Mouse (Mus musculus): ENCODE results near the gene Lamb3. TPM values are rescaled to one million over a fixed set of nuclear protein-coding genes. Genes with fewer than 3 reads are reported as not detected.

Lamb3 gene
- polyA plus RNA-seq, 1 experiment from 2014 or later = 2.5 TPM

GRCm38 (mm10) chr1:193208178-193208577 lies 679 bp downstream of the Lamb3 start:
- Histone ChIP-seq H3K9me3 (ENCODE audit: control insufficient read depth) (no peaks in the 10 kb centered on the region), H3K36me3 (ENCODE audit: control insufficient read depth, insufficient read depth) (no peaks in the 10 kb centered on the region), H3K27ac (ENCODE audit: low read depth, low read length) (no peak overlapping the region), H3K4me1 (replicated peaks; ENCODE audit: control insufficient read depth, insufficient read depth, low read length) (no peaks in the 10 kb centered on the region), H3K27me3 (replicated peaks; ENCODE audit: control insufficient read depth, insufficient read depth, low read length) (no peaks in the 10 kb centered on the region), H3K9ac (ENCODE audit: low read depth, low read length) (no peak overlapping the region), H3K4me2 (replicated peaks; ENCODE audit: low read depth) (no peak overlapping the region), H3K4me3 (ENCODE audit: low read depth, low read length) (no peak overlapping the region)
- TF ChIP-seq CTCF (IDR thresholded peaks at IDR 0.05; ENCODE audit: low read depth) = peak; percentile 93
- WGBS = 41% methylated on average over 2 of the region's 2 CpGs
- ATAC-seq = peak; percentile 45; the same call in 1 of the 2 replicates

- Histone ChIP-seq H3K36me3 (ENCODE audit: control insufficient read depth, insufficient read depth) (no peaks in the 10 kb centered on the region), H3K27me3 (replicated peaks; ENCODE audit: control insufficient read depth, insufficient read depth, low read length) (no peaks in the 10 kb centered on the region), H3K9me3 (ENCODE audit: control insufficient read depth) (no peaks in the 10 kb centered on the region), H3K4me3 (ENCODE audit: low read depth, low read length) (no peak overlapping the region), H3K27ac (ENCODE audit: low read depth, low read length) (no peak overlapping the region), H3K4me1 (replicated peaks; ENCODE audit: control insufficient read depth, insufficient read depth, low read length) (no peaks in the 10 kb centered on the region), H3K4me2 (replicated peaks; ENCODE audit: low read depth) (no peak overlapping the region), H3K9ac (ENCODE audit: low read depth, low read length) (no peak overlapping the region)
- no peak for TF ChIP-seq CTCF (IDR thresholded peaks at IDR 0.05; ENCODE audit: low read depth)
- WGBS = 57% methylated on average over 5 of the region's 5 CpGs
- no peak for ATAC-seq
Measured at GRCm38 (mm10) chr1:193211371-193211770, 3.9 kb downstream of the Lamb3 start.

- Histone ChIP-seq H3K36me3 (ENCODE audit: control insufficient read depth, insufficient read depth) (no peaks in the 10 kb centered on the region), H3K4me1 (replicated peaks; ENCODE audit: control insufficient read depth, insufficient read depth, low read length) (no peaks in the 10 kb centered on the region), H3K27me3 (replicated peaks; ENCODE audit: control insufficient read depth, insufficient read depth, low read length) (no peaks in the 10 kb centered on the region), H3K9me3 (ENCODE audit: control insufficient read depth) (no peaks in the 10 kb centered on the region), H3K9ac (ENCODE audit: low read depth, low read length) (no peak overlapping the region), H3K27ac (ENCODE audit: low read depth, low read length) (no peak overlapping the region), H3K4me3 (ENCODE audit: low read depth, low read length) (no peak overlapping the region), H3K4me2 (replicated peaks; ENCODE audit: low read depth) (no peak overlapping the region)
- ATAC-seq = no peak
- WGBS = 64% methylated on average over 5 of the region's 5 CpGs
- TF ChIP-seq CTCF (IDR thresholded peaks at IDR 0.05; ENCODE audit: low read depth) = no peak
Measured at GRCm38 (mm10) chr1:193214053-193214452, 6.6 kb downstream of the Lamb3 start.

DNA sequence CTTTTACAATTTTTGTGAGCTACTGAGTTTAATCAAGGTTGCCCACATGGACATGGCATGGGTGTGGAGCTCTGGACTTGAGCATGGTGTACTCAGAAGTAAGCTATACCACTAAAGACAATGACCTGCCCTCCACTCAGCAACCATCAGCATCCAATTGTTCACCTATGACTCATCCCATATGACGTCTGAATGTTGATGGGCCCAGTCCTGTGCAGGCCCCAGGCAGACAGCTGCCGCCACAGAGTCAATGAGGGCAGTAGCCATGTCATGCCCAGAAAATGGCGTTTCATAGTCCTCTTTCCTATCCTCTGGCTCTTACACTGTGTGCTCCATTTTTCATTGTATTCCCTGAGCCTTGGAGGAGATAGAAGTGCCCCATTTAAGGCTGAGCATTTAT lies 8.5 kb downstream of the Lamb3 start:
- H3K4me3 ChIP-seq (ENCODE audit: low read depth, low read length) = no peak overlapping the region
- no peaks in the 10 kb centered on the region for H3K4me1 ChIP-seq (replicated peaks; ENCODE audit: control insufficient read depth, insufficient read depth, low read length)
- 57% methylated on average over 3 of the region's 3 CpGs for WGBS
- no peaks in the 10 kb centered on the region for H3K9me3 ChIP-seq (ENCODE audit: control insufficient read depth)
- no peak overlapping the region for H3K9ac ChIP-seq (ENCODE audit: low read depth, low read length)
- ATAC-seq = no peak
- no peaks in the 10 kb centered on the region for H3K36me3 ChIP-seq (ENCODE audit: control insufficient read depth, insufficient read depth)
- H3K27me3 ChIP-seq (replicated peaks; ENCODE audit: control insufficient read depth, insufficient read depth, low read length) = no peaks in the 10 kb centered on the region
- no peak overlapping the region for H3K4me2 ChIP-seq (replicated peaks; ENCODE audit: low read depth)
- no peak for TF ChIP-seq CTCF (IDR thresholded peaks at IDR 0.05; ENCODE audit: low read depth)
- no peak overlapping the region for H3K27ac ChIP-seq (ENCODE audit: low read depth, low read length)

- no peaks in the 10 kb centered on the region for H3K36me3 ChIP-seq (ENCODE audit: control insufficient read depth, insufficient read depth)
- H3K4me3 ChIP-seq (ENCODE audit: low read depth, low read length) = no peak overlapping the region
- 74% methylated on average over 5 of the region's 5 CpGs for WGBS
- H3K4me1 ChIP-seq (replicated peaks; ENCODE audit: control insufficient read depth, insufficient read depth, low read length) = no peaks in the 10 kb centered on the region
- no peak overlapping the region for H3K9ac ChIP-seq (ENCODE audit: low read depth, low read length)
- TF ChIP-seq CTCF (IDR thresholded peaks at IDR 0.05; ENCODE audit: low read depth) = no peak
- ATAC-seq = no peak
- H3K9me3 ChIP-seq (ENCODE audit: control insufficient read depth) = no peaks in the 10 kb centered on the region
- no peak overlapping the region for H3K27ac ChIP-seq (ENCODE audit: low read depth, low read length)
- no peaks in the 10 kb centered on the region for H3K27me3 ChIP-seq (replicated peaks; ENCODE audit: control insufficient read depth, insufficient read depth, low read length)
- H3K4me2 ChIP-seq (replicated peaks; ENCODE audit: low read depth) = no peak overlapping the region
Measured at GRCm38 (mm10) chr1:193220408-193220807, 12.9 kb downstream of the Lamb3 start.

DNA sequence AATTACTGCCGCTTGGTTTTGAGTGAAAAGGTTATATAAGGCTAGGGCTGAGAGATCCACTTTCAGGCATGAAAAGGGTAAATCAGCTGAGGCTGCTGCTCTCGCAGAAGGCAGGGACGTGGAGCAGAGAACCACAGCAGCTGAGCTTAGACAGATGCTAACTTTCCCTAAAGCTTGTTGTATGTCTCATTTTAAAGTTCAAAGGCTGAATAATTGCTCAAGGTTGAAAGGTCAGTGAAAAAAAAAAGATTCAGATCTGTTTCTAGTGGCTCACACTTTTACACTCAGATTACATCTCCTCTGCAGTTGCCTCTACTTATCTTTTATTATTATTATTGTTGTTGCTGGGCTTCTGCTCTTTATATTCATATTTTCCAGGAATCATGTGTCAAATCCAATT lies 18.0 kb downstream of the Lamb3 start:
- WGBS = 52% methylated on average over 3 of the region's 3 CpGs

DNA sequence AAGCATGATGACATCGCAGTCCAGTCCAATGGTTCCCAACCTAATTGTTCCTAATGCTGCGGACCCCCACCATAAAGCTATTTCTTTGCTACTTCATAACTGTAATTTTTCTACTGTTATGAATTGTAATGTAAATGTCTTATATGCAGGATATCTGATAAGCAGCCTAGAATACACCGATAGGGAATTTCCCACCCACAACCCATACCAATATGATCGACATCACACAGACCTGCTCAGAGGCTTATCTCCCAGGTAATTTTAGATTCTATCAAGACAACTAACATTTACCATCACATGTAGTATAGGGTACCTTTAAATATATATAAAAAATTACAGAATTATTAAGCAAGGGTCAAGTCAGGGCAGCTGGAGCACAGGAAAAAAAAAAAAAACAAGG lies 18.6 kb downstream of the Lamb3 start:
- Histone ChIP-seq H3K4me1 (replicated peaks; ENCODE audit: control insufficient read depth, insufficient read depth, low read length) (0 out of 2 replicates have a peak, but pooled peaks cover 5% of the 10 kb centered on the region), H3K4me3 (ENCODE audit: low read depth, low read length) (no peak overlapping the region), H3K4me2 (replicated peaks; ENCODE audit: low read depth) (no peak overlapping the region), H3K27me3 (replicated peaks; ENCODE audit: control insufficient read depth, insufficient read depth, low read length) (no peaks in the 10 kb centered on the region), H3K9ac (ENCODE audit: low read depth, low read length) (no peak overlapping the region), H3K36me3 (ENCODE audit: control insufficient read depth, insufficient read depth) (no peaks in the 10 kb centered on the region), H3K27ac (ENCODE audit: low read depth, low read length) (no peak overlapping the region), H3K9me3 (ENCODE audit: control insufficient read depth) (no peaks in the 10 kb centered on the region)
- WGBS = 87% methylated on average over 4 of the region's 4 CpGs
- ATAC-seq = no peak
- no peak for TF ChIP-seq CTCF (IDR thresholded peaks at IDR 0.05; ENCODE audit: low read depth)

More for the DNA sequence above, 18.0 kb downstream of the Lamb3 start:
- H3K27me3 ChIP-seq (replicated peaks; ENCODE audit: control insufficient read depth, insufficient read depth, low read length) = no peaks in the 10 kb centered on the region
- 0 out of 2 replicates have a peak, but pooled peaks cover 5% of the 10 kb centered on the region for H3K4me1 ChIP-seq (replicated peaks; ENCODE audit: control insufficient read depth, insufficient read depth, low read length)
- H3K4me2 ChIP-seq (replicated peaks; ENCODE audit: low read depth) = no peak overlapping the region
- no peak overlapping the region for H3K27ac ChIP-seq (ENCODE audit: low read depth, low read length)
- no peak for TF ChIP-seq CTCF (IDR thresholded peaks at IDR 0.05; ENCODE audit: low read depth)
- ATAC-seq = no peak
- no peaks in the 10 kb centered on the region for H3K36me3 ChIP-seq (ENCODE audit: control insufficient read depth, insufficient read depth)
- no peak overlapping the region for H3K9ac ChIP-seq (ENCODE audit: low read depth, low read length)
- H3K4me3 ChIP-seq (ENCODE audit: low read depth, low read length) = no peak overlapping the region
- H3K9me3 ChIP-seq (ENCODE audit: control insufficient read depth) = no peaks in the 10 kb centered on the region

All from intestine, postnatal 0 days (tissue).